Mouse (Mus musculus) E14TG2a.4 (cell line): ENCODE measurements around the gene Got1.

Source experiments
- H3K27me3 ChIP-seq: 2 replicates; pipeline ENCODE4 v1.6.1; 2014; ENCODE audit warnings: low read length, control low read depth; ENCODE audit not compliant: insufficient read depth
- H3K36me3 ChIP-seq: 2 replicates; pipeline ENCODE4 v1.6.1; 2014; ENCODE audit warnings: low read length, control low read depth; ENCODE audit not compliant: insufficient read depth
- H3K4me1 ChIP-seq: replicated peaks from 2 replicates; pipeline ENCODE4 v1.6.1; 2014; ENCODE audit warnings: low read depth, low read length, control low read depth
- H3K4me3 ChIP-seq: replicated peaks from 2 replicates; pipeline ENCODE4 v1.5.1; 2014; ENCODE audit warnings: mild to moderate bottlenecking, low read length
- H3K9me3 ChIP-seq: 2 replicates; pipeline ENCODE4 v1.6.1; 2014; ENCODE audit warnings: low read length, control low read depth
- CTCF ChIP-seq: conservative IDR thresholded peaks from 2 replicates; pipeline ENCODE4 v1.5.1; 2014; ENCODE audit warnings: low read length
- NANOG ChIP-seq: IDR thresholded peaks from 2 replicates; pipeline ENCODE4 v1.6.1; 2014; ENCODE audit warnings: borderline replicate concordance, low read length, mixed read lengths
- POU5F1 ChIP-seq: IDR thresholded peaks from 2 replicates; pipeline ENCODE4 v1.6.1; 2014; ENCODE audit warnings: low read length, borderline replicate concordance

Got1 gene

GRCm38 (mm10) chr19:43550706-43551492 lies 26.5 kb upstream of the Got1 start:
- TF ChIP-seq CTCF, result no peak
- no peak for TF ChIP-seq NANOG
- no peak for TF ChIP-seq POU5F1
- Histone ChIP-seq H3K36me3 (no peaks in the 10 kb centered on the region), H3K9me3 (no peaks in the 10 kb centered on the region), H3K4me1 (peaks cover 25% of the 10 kb centered on the region), H3K4me3 (no peak overlapping the region), H3K27me3 (peaks cover 25% of the 10 kb centered on the region)

GRCm38 (mm10) chr19:43548060-43548459 lies 23.7 kb upstream of the Got1 start:
- peaks cover 20% of the 10 kb centered on the region for H3K27me3 ChIP-seq
- no peaks in the 10 kb centered on the region for H3K9me3 ChIP-seq
- H3K36me3 ChIP-seq, result no peaks in the 10 kb centered on the region
- H3K4me3 ChIP-seq, result no peak overlapping the region
- TF ChIP-seq CTCF, result no peak
- no peak for TF ChIP-seq NANOG
- no peak for TF ChIP-seq POU5F1
- peaks cover 25% of the 10 kb centered on the region for H3K4me1 ChIP-seq

GRCm38 (mm10) chr19:43546337-43547117 lies 22.1 kb upstream of the Got1 start:
- H3K9me3 ChIP-seq, result no peaks in the 10 kb centered on the region
- TF ChIP-seq CTCF, result no peak
- TF ChIP-seq NANOG, result no peak
- no peak for TF ChIP-seq POU5F1
- H3K4me3 ChIP-seq, result no peak overlapping the region
- H3K36me3 ChIP-seq, result no peaks in the 10 kb centered on the region
- peaks cover 23% of the 10 kb centered on the region for H3K4me1 ChIP-seq
- H3K27me3 ChIP-seq, result peaks cover 25% of the 10 kb centered on the region

GRCm38 (mm10) chr19:43535372-43535771 lies 11.0 kb upstream of the Got1 start:
- no peaks in the 10 kb centered on the region for H3K27me3 ChIP-seq
- peaks cover 10% of the 10 kb centered on the region for H3K4me1 ChIP-seq
- no peaks in the 10 kb centered on the region for H3K9me3 ChIP-seq
- H3K4me3 ChIP-seq, result no peak overlapping the region
- no peak for TF ChIP-seq CTCF
- TF ChIP-seq POU5F1, result no peak
- no peak for TF ChIP-seq NANOG
- H3K36me3 ChIP-seq, result no peaks in the 10 kb centered on the region

- Histone ChIP-seq H3K4me1 (peaks cover 34% of the 10 kb centered on the region), H3K36me3 (no peaks in the 10 kb centered on the region), H3K9me3 (no peaks in the 10 kb centered on the region), H3K4me3 (no peak overlapping the region), H3K27me3 (no peaks in the 10 kb centered on the region)
- TF ChIP-seq NANOG, result no peak
- no peak for TF ChIP-seq POU5F1
- TF ChIP-seq CTCF, result no peak
These were observed 6.5 kb upstream of the Got1 start for GRCm38 (mm10) chr19:43530921-43531320.

- no peak for TF ChIP-seq NANOG
- TF ChIP-seq POU5F1, result no peak
- peak; percentile 56 for TF ChIP-seq CTCF
- H3K27me3 ChIP-seq, result no peaks in the 10 kb centered on the region
- no peaks in the 10 kb centered on the region for H3K9me3 ChIP-seq
- no peak overlapping the region for H3K4me3 ChIP-seq
- H3K36me3 ChIP-seq, result no peaks in the 10 kb centered on the region
- peaks cover 41% of the 10 kb centered on the region for H3K4me1 ChIP-seq
These were observed 5.9 kb upstream of the Got1 start for GRCm38 (mm10) chr19:43530197-43530770.

GRCm38 (mm10) chr19:43528056-43528587 lies 3.7 kb upstream of the Got1 start:
- no peak for TF ChIP-seq POU5F1
- no peak for TF ChIP-seq NANOG
- H3K9me3 ChIP-seq, result no peaks in the 10 kb centered on the region
- H3K4me1 ChIP-seq, result peaks cover 45% of the 10 kb centered on the region
- H3K27me3 ChIP-seq, result no peaks in the 10 kb centered on the region
- H3K4me3 ChIP-seq, result no peak overlapping the region
- no peaks in the 10 kb centered on the region for H3K36me3 ChIP-seq

- TF ChIP-seq CTCF (peak; percentile 38), POU5F1 (no peak)
- Histone ChIP-seq H3K9me3 (no peaks in the 10 kb centered on the region), H3K36me3 (peaks cover 5% of the 10 kb centered on the region), H3K4me1 (peaks cover 51% of the 10 kb centered on the region), H3K4me3 (peak overlapping the region; percentile 7; the same call in 1 of the 2 replicates), H3K27me3 (no peaks in the 10 kb centered on the region)
These were observed 2.7 kb upstream of the Got1 start for GRCm38 (mm10) chr19:43527131-43527530.
